Mouse (Mus musculus) stomach, embryonic 15.5 days (tissue): ENCODE data around the gene Pdap1. TPM values are rescaled to one million over a fixed set of nuclear protein-coding genes. Genes with fewer than 3 reads are reported as not detected.
A peak's percentile ranks its signal among the peaks of the same experiment; 100 is the strongest.

Experiments used
- ATAC-seq: fragments of 200-750 bp; cut with Nextera tagmentation; 2 replicates; pipeline ENCODE4 v1.8.0; 2017; ENCODE audit warnings: low read depth, moderate number of reproducible peaks, moderate TSS enrichment; ENCODE audit not compliant: insufficient read depth, low FRiP score
- H3K27ac ChIP-seq: fragments of 300-500 bp; sonication (generic); 2 replicates; pipeline ENCODE4 v1.5.1; 2015; ENCODE audit warnings: mild to moderate bottlenecking, inconsistent platforms
- H3K27me3 ChIP-seq: fragments of 300-500 bp; sonication (generic); replicated peaks from 2 replicates; pipeline ENCODE4 v1.6.1; 2015; ENCODE audit warnings: inconsistent platforms
- H3K36me3 ChIP-seq: fragments of 300-500 bp; sonication (generic); 2 replicates; pipeline ENCODE4 v1.6.1; 2015; ENCODE audit warnings: inconsistent platforms
- H3K4me1 ChIP-seq: fragments of 300-500 bp; sonication (generic); 2 replicates; pipeline ENCODE4 v1.6.1; 2015; ENCODE audit warnings: inconsistent platforms
- H3K4me2 ChIP-seq: fragments of 300-500 bp; sonication (generic); 2 replicates; pipeline ENCODE4 v1.6.1; 2015; ENCODE audit warnings: mild to moderate bottlenecking, inconsistent platforms
- H3K4me3 ChIP-seq: fragments of 300-500 bp; sonication (generic); replicated peaks from 2 replicates; pipeline ENCODE4 v1.5.1; 2015; ENCODE audit warnings: inconsistent platforms
- H3K9ac ChIP-seq: fragments of 300-500 bp; sonication (generic); 2 replicates; pipeline ENCODE4 v1.6.1; 2015; ENCODE audit warnings: inconsistent platforms
- H3K9me3 ChIP-seq: fragments of 300-500 bp; sonication (generic); 2 replicates; pipeline ENCODE4 v1.6.1; 2016; ENCODE audit warnings: inconsistent platforms
- WGBS: fragments of 180-500 bp; shearing (Covaris S2); methylation state at CpG from one replicate; pipeline ENCODE4 v1.1.7; 2015; 5-methylcytosine and 5-hydroxymethylcytosine counted together
- polyA plus RNA-seq: library from polyadenylated mRNA; unstranded; fragments of >200 nt; fragmentation: Nextera tagmentation; extraction: Ambion mirVana; gene quantifications from 2 replicates; pipeline ENCODE4 v1.2.1, GENCODE M21; 2015

The Pdap1 gene
- 90.9 and 91.1 TPM in 2 replicates for polyA plus RNA-seq

GRCm38 (mm10) chr5:145139571-145140519, at the start of gene Pdap1, which contains the start of gene Bud31:
Gene Pdap1, minus strand, starts transcription at chr5:145140238.
Gene Bud31, plus strand, starts transcription at chr5:145140362.
- WGBS = under 1% methylated on average over 84 of the region's 84 CpGs
- H3K36me3 ChIP-seq = peaks cover 24% of the 10 kb centered on the region

GRCm38 (mm10) chr5:145189416-145189815, 49.4 kb upstream of the Pdap1 start:
- Histone ChIP-seq H3K9me3 (no peaks in the 10 kb centered on the region), H3K9ac (no peak overlapping the region), H3K36me3 (peaks cover 31% of the 10 kb centered on the region), H3K27ac (no peak overlapping the region), H3K4me1 (peaks cover 13% of the 10 kb centered on the region), H3K4me3 (0 out of 2 replicates have a peak overlapping the region, but pooled peaks have one; percentile 75), H3K27me3 (no peaks in the 10 kb centered on the region), H3K4me2 (peak overlapping the region; percentile 65)
- ATAC-seq = no peak
- 84% methylated on average over 6 of the region's 6 CpGs for WGBS

More at GRCm38 (mm10) chr5:145139571-145140519, at the start of gene Pdap1, which contains the start of gene Bud31:
- H3K4me3 ChIP-seq = peak within 1 kb of the TSS; percentile 98
- no peaks in the 10 kb centered on the region for H3K27me3 ChIP-seq
- peak within 1 kb of the TSS; percentile 94 for H3K9ac ChIP-seq
- H3K9me3 ChIP-seq = no peaks in the 10 kb centered on the region
- ATAC-seq = peak; percentile 94
- H3K4me1 ChIP-seq = peaks cover 21% of the 10 kb centered on the region
- peak within 1 kb of the TSS; percentile 91 for H3K27ac ChIP-seq
- H3K4me2 ChIP-seq = peak within 1 kb of the TSS; percentile 68

- Histone ChIP-seq H3K4me2 (no peak overlapping the region), H3K4me3 (no peak overlapping the region), H3K9me3 (no peaks in the 10 kb centered on the region), H3K27me3 (no peaks in the 10 kb centered on the region), H3K36me3 (peaks cover 62% of the 10 kb centered on the region), H3K27ac (no peak overlapping the region), H3K4me1 (peaks cover 10% of the 10 kb centered on the region), H3K9ac (no peak overlapping the region)
- no peak for ATAC-seq
- WGBS = 77% methylated on average over 2 of the region's 2 CpGs
Observed at GRCm38 (mm10) chr5:145185244-145185643, 45.2 kb upstream of the Pdap1 start.

- no peaks in the 10 kb centered on the region for H3K4me1 ChIP-seq
- no peak overlapping the region for H3K4me3 ChIP-seq
- WGBS = 83% methylated on average over 18 of the region's 18 CpGs
- no peak overlapping the region for H3K27ac ChIP-seq
- no peak overlapping the region for H3K4me2 ChIP-seq
- ATAC-seq = no peak
- H3K9me3 ChIP-seq = no peaks in the 10 kb centered on the region
- H3K27me3 ChIP-seq = no peaks in the 10 kb centered on the region
- no peak overlapping the region for H3K9ac ChIP-seq
- H3K36me3 ChIP-seq = peaks cover 84% of the 10 kb centered on the region
Observed at GRCm38 (mm10) chr5:145178461-145178980, 38.5 kb upstream of the Pdap1 start.

GRCm38 (mm10) chr5:145167306-145167661, 27.2 kb upstream of the Pdap1 start:
- Histone ChIP-seq H3K9ac (peak overlapping the region; percentile 84), H3K27ac (peak overlapping the region; percentile 75), H3K27me3 (no peaks in the 10 kb centered on the region), H3K4me3 (peak overlapping the region; percentile 95), H3K36me3 (0 out of 2 replicates have a peak, but pooled peaks cover 18% of the 10 kb centered on the region), H3K9me3 (no peaks in the 10 kb centered on the region), H3K4me1 (peaks cover 14% of the 10 kb centered on the region; the same call in 1 of the 2 replicates), H3K4me2 (peak overlapping the region; percentile 76)
- WGBS = 0% methylated on average over 28 of the region's 28 CpGs
- ATAC-seq = peak; percentile 2; the same call in 1 of the 2 replicates

- Histone ChIP-seq H3K36me3 (0 out of 2 replicates have a peak, but pooled peaks cover 14% of the 10 kb centered on the region), H3K27ac (peak within 1 kb of the TSS; percentile 87), H3K27me3 (no peaks in the 10 kb centered on the region), H3K9ac (peak within 1 kb of the TSS; percentile 84), H3K4me3 (peak within 1 kb of the TSS; percentile 95), H3K4me2 (peak within 1 kb of the TSS; percentile 80), H3K9me3 (no peaks in the 10 kb centered on the region), H3K4me1 (peaks cover 14% of the 10 kb centered on the region; the same call in 1 of the 2 replicates)
- under 1% methylated on average over 46 of the region's 51 CpGs for WGBS
- peak; percentile 95 for ATAC-seq
Observed at GRCm38 (mm10) chr5:145166536-145167305, 26.7 kb upstream of the Pdap1 start, which contains the start of the genes Ptcd1 and Cpsf4. Gene Ptcd1, minus strand, starts transcription at chr5:145167108. Gene Cpsf4, plus strand, starts transcription at chr5:145167213.

GRCm38 (mm10) chr5:145165184-145165583, 25.1 kb upstream of the Pdap1 start:
- Histone ChIP-seq H3K9ac (no peak overlapping the region), H3K4me1 (peaks cover 14% of the 10 kb centered on the region; the same call in 1 of the 2 replicates), H3K27ac (no peak overlapping the region), H3K27me3 (no peaks in the 10 kb centered on the region), H3K36me3 (0 out of 2 replicates have a peak, but pooled peaks cover 4% of the 10 kb centered on the region), H3K9me3 (no peaks in the 10 kb centered on the region), H3K4me2 (no peak overlapping the region), H3K4me3 (no peak overlapping the region)
- ATAC-seq = no peak
- WGBS = 83% methylated on average over 15 of the region's 15 CpGs

GRCm38 (mm10) chr5:145164710-145165109, 24.7 kb upstream of the Pdap1 start:
- no peak for ATAC-seq

GRCm38 (mm10) chr5:145161361-145161760, 21.3 kb upstream of the Pdap1 start:
- H3K27ac ChIP-seq = no peak overlapping the region
- H3K4me2 ChIP-seq = no peak overlapping the region
- no peak overlapping the region for H3K9ac ChIP-seq
- no peaks in the 10 kb centered on the region for H3K27me3 ChIP-seq
- 96% methylated on average over 14 of the region's 14 CpGs for WGBS
- ATAC-seq = no peak
- peaks cover 19% of the 10 kb centered on the region for H3K36me3 ChIP-seq
- no peak overlapping the region for H3K4me3 ChIP-seq
- H3K4me1 ChIP-seq = peaks cover 4% of the 10 kb centered on the region; the same call in 1 of the 2 replicates
- H3K9me3 ChIP-seq = no peaks in the 10 kb centered on the region

More at GRCm38 (mm10) chr5:145164710-145165109, 24.7 kb upstream of the Pdap1 start:
- no peaks in the 10 kb centered on the region for H3K9me3 ChIP-seq
- no peaks in the 10 kb centered on the region for H3K27me3 ChIP-seq
- no peak overlapping the region for H3K4me2 ChIP-seq
- H3K27ac ChIP-seq = no peak overlapping the region
- WGBS = 58% methylated on average over 3 of the region's 3 CpGs
- peaks cover 14% of the 10 kb centered on the region; the same call in 1 of the 2 replicates for H3K4me1 ChIP-seq
- H3K9ac ChIP-seq = no peak overlapping the region
- 0 out of 2 replicates have a peak, but pooled peaks cover 6% of the 10 kb centered on the region for H3K36me3 ChIP-seq
- no peak overlapping the region for H3K4me3 ChIP-seq

- Histone ChIP-seq H3K9me3 (no peaks in the 10 kb centered on the region), H3K36me3 (peaks cover 66% of the 10 kb centered on the region), H3K4me1 (no peaks in the 10 kb centered on the region), H3K4me2 (no peak overlapping the region), H3K4me3 (no peak overlapping the region), H3K27ac (no peak overlapping the region), H3K27me3 (no peaks in the 10 kb centered on the region), H3K9ac (no peak overlapping the region)
- ATAC-seq = no peak
- WGBS = 91% methylated on average over 5 of the region's 5 CpGs
Observed at GRCm38 (mm10) chr5:145152690-145153089, 12.7 kb upstream of the Pdap1 start.

- Histone ChIP-seq H3K27me3 (no peaks in the 10 kb centered on the region), H3K4me2 (no peak overlapping the region), H3K9me3 (no peaks in the 10 kb centered on the region), H3K4me3 (no peak overlapping the region), H3K27ac (no peak overlapping the region), H3K36me3 (peaks cover 81% of the 10 kb centered on the region), H3K9ac (no peak overlapping the region), H3K4me1 (no peaks in the 10 kb centered on the region)
- WGBS = 86% methylated on average over 6 of the region's 6 CpGs
- no peak for ATAC-seq
Observed at GRCm38 (mm10) chr5:145149294-145149693, 9.3 kb upstream of the Pdap1 start.
